Mouse (Mus musculus) neural tube, embryonic 14.5 days (tissue): ENCODE data around the gene Lemd1. TPM values are rescaled to one million over a fixed set of nuclear protein-coding genes. Genes with fewer than 3 reads are reported as not detected.
"Not testable (repeated sequence)": the region's sequence is repeated elsewhere in the genome, so short reads cannot be mapped to it uniquely, and the experiment has no call there.

Experiments used
- ATAC-seq: fragments of 200-750 bp; cut with Nextera tagmentation; 2 replicates; pipeline ENCODE4 v1.8.0; 2017; ENCODE audit warnings: low read depth, mild to moderate bottlenecking, moderate TSS enrichment, moderate library complexity
- H3K27ac ChIP-seq: fragments of 300-500 bp; sonication (generic); 2 replicates; pipeline ENCODE4 v1.5.1; 2014; ENCODE audit warnings: low read depth, mild to moderate bottlenecking, control low read depth, low read length, moderate library complexity, mixed read lengths
- H3K27me3 ChIP-seq: fragments of 300-500 bp; sonication (generic); 2 replicates; pipeline ENCODE4 v1.6.1; 2014; ENCODE audit warnings: low read length; ENCODE audit not compliant: control insufficient read depth, insufficient read depth
- H3K36me3 ChIP-seq: fragments of 300-500 bp; sonication (generic); 2 replicates; pipeline ENCODE4 v1.6.1; 2014; ENCODE audit warnings: low read length, mixed read lengths; ENCODE audit not compliant: control insufficient read depth, insufficient read depth
- H3K4me1 ChIP-seq: fragments of 300-500 bp; sonication (generic); 2 replicates; pipeline ENCODE4 v1.6.1; 2014; ENCODE audit warnings: low read length; ENCODE audit not compliant: control insufficient read depth, insufficient read depth
- H3K4me2 ChIP-seq: fragments of 300-500 bp; sonication (generic); 2 replicates; pipeline ENCODE4 v1.6.1; 2014; ENCODE audit warnings: mild to moderate bottlenecking, low read depth, low read length, control low read depth
- H3K4me3 ChIP-seq: fragments of 300-500 bp; sonication (generic); 2 replicates; pipeline ENCODE4 v1.5.1; 2014; ENCODE audit warnings: low read depth, low read length, control low read depth, mixed read lengths
- H3K9ac ChIP-seq: fragments of 300-500 bp; sonication (generic); replicated peaks from 2 replicates; pipeline ENCODE4 v1.6.1; 2014; ENCODE audit warnings: low read depth, mild to moderate bottlenecking, control low read depth, low read length, mixed read lengths
- H3K9me3 ChIP-seq: fragments of 300-500 bp; sonication (generic); 2 replicates; pipeline ENCODE4 v1.6.1; 2016; ENCODE audit warnings: low read length; ENCODE audit not compliant: control insufficient read depth
- WGBS: fragments of 180-500 bp; shearing (Covaris S2); extraction: QIAGEN DNeasy Blood & Tissue Kit; methylation state at CpG from one replicate; pipeline ENCODE4 v1.1.7; 2014; 5-methylcytosine and 5-hydroxymethylcytosine counted together
- polyA plus RNA-seq: library from polyadenylated mRNA; unstranded; fragments of >200 nt; fragmentation: Nextera tagmentation; extraction: Ambion mirVana; gene quantifications from 2 replicates; pipeline ENCODE4 v1.2.1, GENCODE M21; 2014

Lemd1 gene
- polyA plus RNA-seq, 1 experiment from 2014 or later, result 25.3 TPM

- H3K4me1 ChIP-seq, result peaks cover 13% of the 10 kb centered on the region; the same call in 1 of the 2 replicates
- no peak overlapping the region for H3K4me2 ChIP-seq
- H3K4me3 ChIP-seq, result no peak overlapping the region
- no peak overlapping the region for H3K9ac ChIP-seq
- H3K27ac ChIP-seq, result no peak overlapping the region
- H3K36me3 ChIP-seq, result no peaks in the 10 kb centered on the region
- H3K9me3 ChIP-seq, result no peaks in the 10 kb centered on the region
- no peak for ATAC-seq
- 51% methylated on average over 4 of the region's 4 CpGs for WGBS
- H3K27me3 ChIP-seq, result no peaks in the 10 kb centered on the region
Observed at GRCm38 (mm10) chr1:132159681-132160080, 31.6 kb upstream of the Lemd1 start.

GRCm38 (mm10) chr1:132161211-132161880 lies 29.9 kb upstream of the Lemd1 start:
- Histone ChIP-seq H3K27me3 (no peaks in the 10 kb centered on the region), H3K4me2 (no peak overlapping the region), H3K36me3 (no peaks in the 10 kb centered on the region), H3K27ac (no peak overlapping the region), H3K4me3 (no peak overlapping the region), H3K9ac (no peak overlapping the region), H3K9me3 (no peaks in the 10 kb centered on the region), H3K4me1 (peaks cover 13% of the 10 kb centered on the region)
- WGBS, result 57% methylated on average over 7 of the region's 7 CpGs
- no peak for ATAC-seq

- not testable (repeated sequence) for H3K4me3 ChIP-seq, ATAC-seq, H3K36me3 ChIP-seq, H3K27ac ChIP-seq, H3K4me2 ChIP-seq, H3K27me3 ChIP-seq, H3K9ac ChIP-seq, H3K9me3 ChIP-seq
- H3K4me1 ChIP-seq, result peaks cover 12% of the 10 kb centered on the region
- 64% methylated on average over 9 of the region's 9 CpGs for whole genome bisulfite sequencing
Observed at GRCm38 (mm10) chr1:132162618-132163017, 28.6 kb upstream of the Lemd1 start.

GRCm38 (mm10) chr1:132164780-132165518 lies 26.3 kb upstream of the Lemd1 start:
- 18% methylated on average over 13 of the region's 13 CpGs for WGBS
- H3K9ac ChIP-seq, result no peak overlapping the region
- no peaks in the 10 kb centered on the region for H3K9me3 ChIP-seq
- no peak overlapping the region for H3K4me2 ChIP-seq
- no peak overlapping the region for H3K4me3 ChIP-seq
- H3K27me3 ChIP-seq, result no peaks in the 10 kb centered on the region
- H3K27ac ChIP-seq, result no peak overlapping the region
- H3K36me3 ChIP-seq, result no peaks in the 10 kb centered on the region
- peaks cover 13% of the 10 kb centered on the region for H3K4me1 ChIP-seq
- peak; percentile 56; the same call in 1 of the 2 replicates for ATAC-seq

- Histone ChIP-seq H3K4me1 (peaks cover 8% of the 10 kb centered on the region; the same call in 1 of the 2 replicates), H3K4me2 (no peak overlapping the region), H3K36me3 (no peaks in the 10 kb centered on the region), H3K27ac (no peak overlapping the region), H3K4me3 (no peak overlapping the region), H3K9me3 (no peaks in the 10 kb centered on the region), H3K27me3 (no peaks in the 10 kb centered on the region), H3K9ac (no peak overlapping the region)
- 65% methylated on average over 3 of the region's 3 CpGs for WGBS
- no peak for ATAC-seq
Observed at GRCm38 (mm10) chr1:132165859-132166258, 25.4 kb upstream of the Lemd1 start.

GRCm38 (mm10) chr1:132168115-132168767 lies 23.0 kb upstream of the Lemd1 start:
- Histone ChIP-seq H3K9me3 (no peaks in the 10 kb centered on the region), H3K4me1 (peaks cover 8% of the 10 kb centered on the region; the same call in 1 of the 2 replicates), H3K27me3 (no peaks in the 10 kb centered on the region), H3K9ac (no peak overlapping the region), H3K27ac (no peak overlapping the region; the same call in 1 of the 2 replicates), H3K4me3 (no peak overlapping the region), H3K36me3 (no peaks in the 10 kb centered on the region), H3K4me2 (peak overlapping the region; percentile 23)
- no peak for ATAC-seq
- WGBS, result 9% methylated on average over 12 of the region's 12 CpGs

- no peak for ATAC-seq
- Histone ChIP-seq H3K36me3 (no peaks in the 10 kb centered on the region), H3K4me3 (no peak overlapping the region), H3K9me3 (no peaks in the 10 kb centered on the region), H3K27me3 (no peaks in the 10 kb centered on the region), H3K9ac (no peak overlapping the region), H3K4me1 (0 out of 2 replicates have a peak, but pooled peaks cover 8% of the 10 kb centered on the region), H3K27ac (no peak overlapping the region), H3K4me2 (no peak overlapping the region)
- WGBS, result 46% methylated on average over 6 of the region's 6 CpGs
Observed at GRCm38 (mm10) chr1:132170698-132171097, 20.5 kb upstream of the Lemd1 start.

- ATAC-seq, result no peak
- Histone ChIP-seq H3K27me3 (no peaks in the 10 kb centered on the region), H3K9ac (no peak overlapping the region), H3K4me1 (0 out of 2 replicates have a peak, but pooled peaks cover 8% of the 10 kb centered on the region), H3K36me3 (no peaks in the 10 kb centered on the region), H3K9me3 (no peaks in the 10 kb centered on the region), H3K27ac (no peak overlapping the region), H3K4me2 (no peak overlapping the region), H3K4me3 (no peak overlapping the region)
- 0% methylated on average over 1 of the region's 2 CpGs for WGBS
Observed at GRCm38 (mm10) chr1:132171619-132172018, 19.6 kb upstream of the Lemd1 start.

GRCm38 (mm10) chr1:132186303-132186702 lies 4.9 kb upstream of the Lemd1 start:
- Histone ChIP-seq H3K4me2 (no peak overlapping the region), H3K4me3 (no peak overlapping the region), H3K9ac (no peak overlapping the region), H3K9me3 (no peaks in the 10 kb centered on the region), H3K27me3 (no peaks in the 10 kb centered on the region), H3K4me1 (no peaks in the 10 kb centered on the region; the same call in 1 of the 2 replicates), H3K27ac (no peak overlapping the region), H3K36me3 (no peaks in the 10 kb centered on the region)
- WGBS, result 92% methylated on average over 4 of the region's 4 CpGs
- ATAC-seq, result no peak
